Mouse (Mus musculus) lung, postnatal 0 days (tissue): ENCODE data around the gene Btbd18. TPM values are rescaled to one million over a fixed set of nuclear protein-coding genes. Genes with fewer than 3 reads are reported as not detected.

Experiments used
- ATAC-seq: fragments of 200-750 bp; cut with Nextera tagmentation; 2 replicates; pipeline ENCODE4 v1.8.0; 2017; ENCODE audit warnings: moderate library complexity
- DNase-seq: peaks from one replicate; pipeline ENCODE4 v3.0.0-alpha.2; 2016; ENCODE audit warnings: low spot score
- H3K27ac ChIP-seq: fragments of 300-500 bp; sonication (generic); 2 replicates; pipeline ENCODE4 v1.5.1; 2014; ENCODE audit warnings: antibody characterized with exemption, mild to moderate bottlenecking, low read length, mixed read lengths
- H3K27me3 ChIP-seq: fragments of 300-500 bp; sonication (generic); replicated peaks from 2 replicates; pipeline ENCODE4 v1.6.1; 2014; ENCODE audit warnings: low read length, mixed read lengths; ENCODE audit not compliant: insufficient read depth
- H3K36me3 ChIP-seq: fragments of 300-500 bp; sonication (generic); 2 replicates; pipeline ENCODE4 v1.6.1; 2014; ENCODE audit warnings: low read length, mixed read lengths; ENCODE audit not compliant: insufficient read depth
- H3K4me1 ChIP-seq: fragments of 300-500 bp; sonication (generic); 2 replicates; pipeline ENCODE4 v1.6.1; 2014; ENCODE audit warnings: antibody characterized with exemption, low read depth, low read length, mixed read lengths; ENCODE audit not compliant: insufficient read depth
- H3K4me2 ChIP-seq: fragments of 300-500 bp; sonication (generic); replicated peaks from 2 replicates; pipeline ENCODE4 v1.6.1; 2014; ENCODE audit warnings: low read depth, mild to moderate bottlenecking, low read length, moderate library complexity, mixed read lengths
- H3K4me3 ChIP-seq: fragments of 300-500 bp; sonication (generic); 2 replicates; pipeline ENCODE4 v1.5.1; 2014; ENCODE audit warnings: low read depth, low read length
- H3K9ac ChIP-seq: fragments of 300-500 bp; sonication (generic); replicated peaks from 2 replicates; pipeline ENCODE4 v1.6.1; 2014; ENCODE audit warnings: low read depth, mild to moderate bottlenecking
- H3K9me3 ChIP-seq: fragments of 300-500 bp; sonication (generic); 2 replicates; pipeline ENCODE4 v1.6.1; 2016; ENCODE audit warnings: low read length, mixed read lengths
- CTCF ChIP-seq: IDR thresholded peaks from 2 replicates; pipeline ENCODE4 v1.5.1; 2016; ENCODE audit warnings: antibody characterized with exemption, mild to moderate bottlenecking
- EP300 ChIP-seq: IDR thresholded peaks from 2 replicates; pipeline ENCODE4 v1.6.1; 2016; ENCODE audit warnings: antibody characterized with exemption, mild to moderate bottlenecking, control low read depth
- WGBS: fragments of 180-500 bp; shearing (Covaris S2); extraction: QIAGEN DNeasy Blood & Tissue Kit; methylation state at CpG from one replicate; pipeline ENCODE4 v1.1.7; 2014; 5-methylcytosine and 5-hydroxymethylcytosine counted together
- polyA plus RNA-seq: library from polyadenylated mRNA; unstranded; fragments of >200 nt; fragmentation: Nextera tagmentation; extraction: Ambion mirVana; gene quantifications from 2 replicates; pipeline ENCODE4 v1.2.1, GENCODE M21; 2015

Btbd18 gene
- polyA plus RNA-seq, 1 experiment from 2014 or later, result 0.06 TPM

- no peak for ATAC-seq
- no peak for DNase-seq
- Histone ChIP-seq H3K4me2 (no peak overlapping the region), H3K27me3 (no peaks in the 10 kb centered on the region), H3K9me3 (no peaks in the 10 kb centered on the region), H3K27ac (0 out of 2 replicates have a peak overlapping the region, but pooled peaks have one; percentile 16), H3K36me3 (no peaks in the 10 kb centered on the region), H3K9ac (no peak overlapping the region), H3K4me1 (peaks cover 51% of the 10 kb centered on the region), H3K4me3 (no peak overlapping the region)
- TF ChIP-seq EP300, result no peak
Observed at GRCm38 (mm10) chr2:84640833-84641232, 18.0 kb upstream of the Btbd18 start.

- no peak for DNase-seq
- 0 out of 2 replicates have a peak overlapping the region, but pooled peaks have one; percentile 11 for H3K27ac ChIP-seq
- no peak overlapping the region for H3K4me3 ChIP-seq
- 41% methylated on average over 1 of the region's 1 CpGs for WGBS
- ATAC-seq, result no peak
- no peak overlapping the region for H3K9ac ChIP-seq
- peak overlapping the region; percentile 17; the same call in 1 of the 2 replicates for H3K4me2 ChIP-seq
- no peaks in the 10 kb centered on the region for H3K27me3 ChIP-seq
- TF ChIP-seq EP300, result no peak
- no peak for TF ChIP-seq CTCF
- no peaks in the 10 kb centered on the region for H3K9me3 ChIP-seq
- peaks cover 13% of the 10 kb centered on the region for H3K4me1 ChIP-seq
- H3K36me3 ChIP-seq, result no peaks in the 10 kb centered on the region
Observed at GRCm38 (mm10) chr2:84646138-84646537, 12.7 kb upstream of the Btbd18 start.

GRCm38 (mm10) chr2:84647051-84647568 lies 11.8 kb upstream of the Btbd18 start:
- Histone ChIP-seq H3K9me3 (no peaks in the 10 kb centered on the region), H3K4me2 (peak overlapping the region; percentile 66), H3K36me3 (no peaks in the 10 kb centered on the region), H3K27me3 (no peaks in the 10 kb centered on the region), H3K9ac (no peak overlapping the region), H3K27ac (no peak overlapping the region), H3K4me1 (peaks cover 7% of the 10 kb centered on the region), H3K4me3 (peak overlapping the region; percentile 73; the same call in 1 of the 2 replicates)
- DNase-seq, result no peak
- no peak for ATAC-seq
- WGBS, result 70% methylated on average over 6 of the region's 6 CpGs
- TF ChIP-seq CTCF (no peak), EP300 (no peak)

GRCm38 (mm10) chr2:84648369-84648768 lies 10.5 kb upstream of the Btbd18 start:
- Histone ChIP-seq H3K36me3 (no peaks in the 10 kb centered on the region), H3K27ac (peak overlapping the region; percentile 60), H3K9ac (peak overlapping the region; percentile 48; the same call in 1 of the 2 replicates), H3K4me1 (peaks cover 7% of the 10 kb centered on the region), H3K4me2 (peak overlapping the region; percentile 66), H3K9me3 (no peaks in the 10 kb centered on the region), H3K27me3 (no peaks in the 10 kb centered on the region), H3K4me3 (peak overlapping the region; percentile 73)
- TF ChIP-seq CTCF, result peak; percentile 45
- no peak for TF ChIP-seq EP300
- WGBS, result 10% methylated on average over 6 of the region's 6 CpGs
- DNase-seq, result peak; percentile 61
- no peak for ATAC-seq

- peak overlapping the region; percentile 66 for H3K4me2 ChIP-seq
- no peaks in the 10 kb centered on the region for H3K27me3 ChIP-seq
- H3K27ac ChIP-seq, result peak overlapping the region; percentile 96
- peak overlapping the region; percentile 80 for H3K9ac ChIP-seq
- WGBS, result 1% methylated on average over 10 of the region's 10 CpGs
- H3K36me3 ChIP-seq, result no peaks in the 10 kb centered on the region
- H3K4me1 ChIP-seq, result peaks cover 3% of the 10 kb centered on the region
- TF ChIP-seq CTCF (no peak), EP300 (no peak)
- ATAC-seq (no peak), DNase-seq (peak; percentile 58)
- H3K9me3 ChIP-seq, result no peaks in the 10 kb centered on the region
- H3K4me3 ChIP-seq, result peak overlapping the region; percentile 73
Observed at GRCm38 (mm10) chr2:84649674-84650073, 9.2 kb upstream of the Btbd18 start.

GRCm38 (mm10) chr2:84650464-84651195 lies 8.2 kb upstream of the Btbd18 start, which contains the start of gene Ctnnd1:
Ctnnd1 (minus strand) TSS chr2:84650765.
- WGBS, result under 1% methylated on average over 15 of the region's 15 CpGs
- DNase-seq (peak; percentile 99), ATAC-seq (peak; percentile 100)
- Histone ChIP-seq H3K27me3 (no peaks in the 10 kb centered on the region), H3K4me1 (peaks cover 3% of the 10 kb centered on the region), H3K4me2 (peak within 1 kb of the TSS; percentile 69), H3K9me3 (no peaks in the 10 kb centered on the region), H3K4me3 (peak within 1 kb of the TSS; percentile 73), H3K36me3 (no peaks in the 10 kb centered on the region), H3K9ac (peak within 1 kb of the TSS; percentile 82), H3K27ac (peak within 1 kb of the TSS; percentile 96)
- TF ChIP-seq CTCF (no peak), EP300 (peak; percentile 54)
